Mouse (Mus musculus): ENCODE data around the gene Stoml3. TPM values are rescaled to one million over a fixed set of nuclear protein-coding genes. Genes with fewer than 3 reads are reported as not detected.

Stoml3 gene
- total and polyA plus RNA-seq, 3 experiments = not detected

DNA sequence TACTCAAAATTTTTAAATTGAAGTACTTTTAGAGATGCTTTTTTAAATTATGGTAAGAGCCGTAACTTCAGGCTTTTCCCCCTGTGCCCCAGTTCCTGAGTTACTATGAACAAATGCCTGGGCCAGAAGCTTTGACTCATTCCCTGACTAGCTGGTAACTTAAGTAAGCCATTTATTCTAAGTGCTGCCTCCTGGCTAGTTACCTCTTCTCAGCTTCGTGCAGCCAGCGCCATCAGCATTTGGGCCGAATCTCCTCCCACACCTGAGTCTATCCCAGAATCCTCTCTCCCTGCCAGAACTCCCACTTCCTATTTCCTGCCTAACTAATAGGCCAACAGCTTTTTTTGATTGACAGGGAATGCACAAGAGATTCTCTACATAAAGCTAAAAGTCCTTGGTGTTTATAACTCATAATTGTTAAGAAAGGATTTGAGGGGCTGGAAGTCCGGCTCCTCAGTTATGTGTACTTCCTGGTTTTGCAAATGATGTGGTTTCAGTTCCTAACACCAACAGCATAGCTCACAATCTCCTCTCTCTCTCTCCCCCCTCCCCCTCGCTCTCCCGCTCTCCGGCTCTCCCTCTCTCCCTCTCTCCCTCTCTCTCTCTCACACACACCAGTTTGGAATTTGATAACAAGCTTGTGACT is 4.9 kb upstream of the Stoml3 start:
- no peaks in the 10 kb centered on the region for H3K79me2 ChIP-seq (replicated peaks; ENCODE audit: control insufficient read depth, extremely low read depth, insufficient read depth, poor library complexity, severe bottlenecking)
- H3K9me3 ChIP-seq (replicated peaks; ENCODE audit: low read length) = no peaks in the 10 kb centered on the region
- dilution Hi-C loops (cut with MboI; ENCODE audit: extremely low pct_ligation_motif_present, extremely low pct_unique_long_range_greater_than_20kb, low sequenced_read_pairs) = no loop called here
- TF ChIP-seq ELF1 (IDR thresholded peaks at IDR 0.05; ENCODE audit: low read depth, low read length) (peak; percentile 59; the same call in 1 of the 2 replicates), HCFC1 (IDR thresholded peaks at IDR 0.05; ENCODE audit: low read depth, low read length) (no peak), IRF4 (IDR thresholded peaks at IDR 0.05; ENCODE audit: low read depth, low read length) (0 out of 2 replicates have a peak, but pooled peaks have one; percentile 12)
- no peak overlapping the region for H3K4me3 ChIP-seq (replicated peaks in 1 of 3; ENCODE audit: low read depth in 2 of 3, low read length in 2 of 3, poor library complexity in 1 of 3)
- in situ Hi-C loops (cut with MboI; ENCODE audit: low pct_ligation_motif_present, low pct_unique_long_range_greater_than_20kb, low sequenced_read_pairs) = no loop called here
- H3K4me2 ChIP-seq (ENCODE audit: insufficient read depth, low read depth, poor library complexity, severe bottlenecking) = 0 out of 2 replicates have a peak overlapping the region, but pooled peaks have one; percentile 5
- peak; percentile 29 for DNase-seq (ENCODE audit: extremely low read depth)
- peaks cover 0 to 9% of the 10 kb centered on the region in 2 experiments; a peak in 3 of 4 replicates for H3K4me1 ChIP-seq (ENCODE audit: control insufficient read depth in 1 of 2, insufficient read depth in 2 of 2)
- H3K36me3 ChIP-seq (replicated peaks in 1 of 2; ENCODE audit: control insufficient read depth in 1 of 2, insufficient read depth in 1 of 2, low read length in 1 of 2) = peaks cover 21 to 39% of the 10 kb centered on the region in 2 experiments
- H3K9ac ChIP-seq (ENCODE audit: insufficient read depth, low read depth) = no peak overlapping the region
- no peak overlapping the region for H3K27ac ChIP-seq (ENCODE audit: insufficient read depth, low read depth)
- no peaks in the 10 kb centered on the region for H3K27me3 ChIP-seq (replicated peaks)

- Histone ChIP-seq H3K9ac (ENCODE audit: insufficient read depth, low read depth) (no peak overlapping the region), H3K4me1 (ENCODE audit: control insufficient read depth in 1 of 2, insufficient read depth in 2 of 2) (peaks cover 0 to 9% of the 10 kb centered on the region in 2 experiments; a peak in 3 of 4 replicates), H3K27me3 (replicated peaks) (no peaks in the 10 kb centered on the region), H3K27ac (ENCODE audit: insufficient read depth, low read depth) (no peak overlapping the region), H3K4me3 (replicated peaks in 1 of 3; ENCODE audit: low read depth in 2 of 3, low read length in 2 of 3, poor library complexity in 1 of 3) (no peak overlapping the region), H3K36me3 (replicated peaks in 1 of 2; ENCODE audit: control insufficient read depth in 1 of 2, insufficient read depth in 1 of 2, low read length in 1 of 2) (peaks cover 4 to 12% of the 10 kb centered on the region in 2 experiments), H3K4me2 (ENCODE audit: insufficient read depth, low read depth, poor library complexity, severe bottlenecking) (no peak overlapping the region), H3K79me2 (replicated peaks; ENCODE audit: control insufficient read depth, extremely low read depth, insufficient read depth, poor library complexity, severe bottlenecking) (no peaks in the 10 kb centered on the region), H3K9me3 (replicated peaks; ENCODE audit: low read length) (no peaks in the 10 kb centered on the region)
- in situ Hi-C loops (cut with MboI; ENCODE audit: low pct_ligation_motif_present, low pct_unique_long_range_greater_than_20kb, low sequenced_read_pairs) = no loop called here
- no peak for DNase-seq (ENCODE audit: extremely low read depth)
- TF ChIP-seq JUND (conservative IDR thresholded peaks at IDR 0.05; ENCODE audit: low read depth, low read length) = no peak
- no peak for TF ChIP-seq BHLHE40 (IDR thresholded peaks at IDR 0.05; ENCODE audit: low read depth, low read length)
- no peak for TF ChIP-seq ELF1 (IDR thresholded peaks at IDR 0.05; ENCODE audit: low read depth, low read length)
- TF ChIP-seq NRF1 (IDR thresholded peaks at IDR 0.05; ENCODE audit: low read depth, low read length) = no peak
- dilution Hi-C loops (cut with MboI; ENCODE audit: extremely low pct_ligation_motif_present, extremely low pct_unique_long_range_greater_than_20kb, low sequenced_read_pairs) = no loop called here
Observed at GRCm38 (mm10) chr3:53486561-53486960, 1.9 kb upstream of the Stoml3 start.

DNA sequence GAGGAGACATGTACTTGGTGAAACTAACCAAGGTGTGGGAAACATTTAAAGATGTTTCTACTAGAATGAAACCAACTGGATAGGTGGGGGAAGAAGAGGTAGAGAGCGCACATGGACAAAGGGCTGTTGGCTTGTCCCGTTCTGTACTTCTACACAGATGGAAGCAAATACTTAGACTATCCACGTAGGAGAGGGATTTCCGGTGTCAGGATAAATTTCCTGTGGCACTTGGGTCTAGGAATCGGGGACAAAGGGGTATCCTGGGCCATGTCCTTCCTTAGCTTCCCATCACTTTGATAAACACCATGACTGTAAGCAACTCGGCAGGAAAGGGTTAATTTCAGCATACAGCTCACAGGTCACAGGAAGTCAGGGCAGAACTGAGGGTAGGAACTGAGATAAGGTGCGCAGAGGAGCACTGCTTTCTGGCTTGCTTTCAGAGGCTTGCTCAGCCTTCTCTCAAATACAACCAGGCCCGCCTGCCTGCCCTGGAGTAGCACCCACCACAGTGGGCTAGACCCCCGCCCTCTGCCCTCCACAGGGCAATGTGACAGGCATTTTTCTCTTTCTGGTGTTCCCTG is 1.4 kb upstream of the Stoml3 start:
- Histone ChIP-seq H3K79me2 (replicated peaks; ENCODE audit: control insufficient read depth, extremely low read depth, insufficient read depth, poor library complexity, severe bottlenecking) (no peaks in the 10 kb centered on the region), H3K27ac (ENCODE audit: insufficient read depth, low read depth) (no peak overlapping the region), H3K9me3 (replicated peaks; ENCODE audit: low read length) (no peaks in the 10 kb centered on the region), H3K4me3 (replicated peaks in 1 of 3; ENCODE audit: low read depth in 2 of 3, low read length in 2 of 3, poor library complexity in 1 of 3) (no peak overlapping the region), H3K4me2 (ENCODE audit: insufficient read depth, low read depth, poor library complexity, severe bottlenecking) (no peak overlapping the region), H3K36me3 (replicated peaks in 1 of 2; ENCODE audit: control insufficient read depth in 1 of 2, insufficient read depth in 1 of 2, low read length in 1 of 2) (peaks cover under 1 to 8% of the 10 kb centered on the region in 2 experiments), H3K4me1 (ENCODE audit: control insufficient read depth in 1 of 2, insufficient read depth in 2 of 2) (peaks cover 0 to 9% of the 10 kb centered on the region in 2 experiments; a peak in 3 of 4 replicates), H3K9ac (ENCODE audit: insufficient read depth, low read depth) (no peak overlapping the region), H3K27me3 (replicated peaks) (no peaks in the 10 kb centered on the region)
- no peak for DNase-seq (ENCODE audit: extremely low read depth)
- in situ Hi-C loops (cut with MboI; ENCODE audit: low pct_ligation_motif_present, low pct_unique_long_range_greater_than_20kb, low sequenced_read_pairs) = no loop called here
- dilution Hi-C loops (cut with MboI; ENCODE audit: extremely low pct_ligation_motif_present, extremely low pct_unique_long_range_greater_than_20kb, low sequenced_read_pairs) = no loop called here
- TF ChIP-seq MYC (IDR thresholded peaks at IDR 0.05; ENCODE audit: low read depth, low read length) (no peak), CHD2 (IDR thresholded peaks at IDR 0.05; ENCODE audit: low read length) (no peak), MAFK (IDR thresholded peaks at IDR 0.05; ENCODE audit: insufficient replicate concordance, low read length) (no peak), TCF12 (IDR thresholded peaks at IDR 0.05; ENCODE audit: low read depth, low read length) (no peak), NELFE (IDR thresholded peaks at IDR 0.05; ENCODE audit: low read depth, low read length) (no peak), ZC3H11A (IDR thresholded peaks at IDR 0.05; ENCODE audit: low read depth, low read length) (no peak), TBP (conservative IDR thresholded peaks at IDR 0.05; ENCODE audit: low read depth, low read length) (no peak), MAZ (IDR thresholded peaks at IDR 0.05; ENCODE audit: low read depth, low read length) (no peak), MXI1 (IDR thresholded peaks at IDR 0.05; ENCODE audit: low read depth, low read length) (no peak), MEF2A (IDR thresholded peaks at IDR 0.05; ENCODE audit: borderline replicate concordance, low read depth, low read length) (no peak), HCFC1 (IDR thresholded peaks at IDR 0.05; ENCODE audit: low read depth, low read length) (no peak), ZNF384 (IDR thresholded peaks at IDR 0.05; ENCODE audit: low read depth, low read length) (no peak), POLR2A (IDR thresholded peaks at IDR 0.05; ENCODE audit: low read depth, low read length) (no peak), E2F4 (IDR thresholded peaks at IDR 0.05; ENCODE audit: insufficient replicate concordance, low read depth, low read length) (no peak), ETS1 (conservative IDR thresholded peaks at IDR 0.05; ENCODE audit: low read depth, low read length) (no peak), KAT2A (IDR thresholded peaks at IDR 0.05; ENCODE audit: insufficient replicate concordance, low read length) (no peak), ELF1 (IDR thresholded peaks at IDR 0.05; ENCODE audit: low read depth, low read length) (no peak)

Data from CH12.LX (cell line).